Mouse (Mus musculus): ENCODE results near the gene Abcc4. TPM values are rescaled to one million over a fixed set of nuclear protein-coding genes. Genes with fewer than 3 reads are reported as not detected.

The Abcc4 gene
- polyA plus RNA-seq, 1 experiment from 2014 or later = 4.5 TPM

DNA sequence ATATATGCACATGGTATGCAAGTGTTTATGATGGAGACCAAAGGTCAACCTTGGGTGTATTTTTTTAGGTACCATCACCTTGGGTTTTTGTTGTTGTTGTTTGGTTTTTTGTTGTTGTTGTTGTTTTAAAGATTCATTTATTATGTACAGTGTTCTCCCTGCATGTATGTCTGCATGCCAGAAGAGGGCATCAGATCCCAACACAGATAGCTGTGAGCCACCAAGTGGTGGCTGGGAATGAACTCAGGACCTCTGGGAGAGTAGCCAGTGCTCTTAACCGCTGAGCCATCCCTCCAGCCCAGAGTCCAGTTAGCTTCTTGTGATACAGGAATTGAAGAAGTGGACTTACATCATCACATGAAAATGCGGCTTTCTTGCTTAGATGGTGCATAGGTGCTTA lies 101.1 kb downstream of the Abcc4 start:
- DNase-seq (ENCODE audit: low spot score) (no peak), ATAC-seq (replicated peaks; ENCODE audit: low FRiP score) (no peak)
- Histone ChIP-seq H3K4me1 (replicated peaks; ENCODE audit: control insufficient read depth, insufficient read depth, low read length) (no peaks in the 10 kb centered on the region), H3K9me3 (ENCODE audit: control insufficient read depth, low read length) (no peaks in the 10 kb centered on the region), H3K9ac (ENCODE audit: low read depth, low read length) (no peak overlapping the region), H3K4me3 (ENCODE audit: low read depth, low read length) (no peak overlapping the region), H3K27ac (ENCODE audit: low read depth, low read length) (no peak overlapping the region), H3K27me3 (replicated peaks; ENCODE audit: control insufficient read depth, insufficient read depth, low read length) (no peaks in the 10 kb centered on the region), H3K4me2 (no peak overlapping the region), H3K36me3 (ENCODE audit: control insufficient read depth, insufficient read depth, low read length) (no peaks in the 10 kb centered on the region)
- WGBS = 91% methylated on average over 2 of the region's 2 CpGs

DNA sequence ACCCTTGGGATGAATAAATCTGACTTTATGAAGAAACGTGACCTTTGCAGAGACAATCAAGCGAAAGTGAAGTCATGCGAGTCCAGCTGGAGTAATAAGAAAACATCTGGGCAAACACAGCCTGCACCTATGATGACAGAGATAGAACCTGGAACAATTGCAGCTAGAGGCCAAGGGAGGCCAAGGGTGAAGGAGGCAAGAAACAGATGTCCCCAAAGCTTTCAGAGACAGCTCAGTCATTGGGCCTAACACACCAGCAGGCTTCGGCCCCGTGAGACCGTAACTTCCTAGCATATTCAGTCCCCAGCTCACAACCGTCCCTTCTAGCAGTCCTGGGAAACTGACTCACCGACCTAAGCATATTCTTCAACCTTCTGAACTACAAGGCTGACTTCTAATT lies 104.0 kb downstream of the Abcc4 start:
- WGBS = 79% methylated on average over 8 of the region's 8 CpGs
- Histone ChIP-seq H3K27me3 (replicated peaks; ENCODE audit: control insufficient read depth, insufficient read depth, low read length) (no peaks in the 10 kb centered on the region), H3K4me2 (no peak overlapping the region), H3K4me1 (replicated peaks; ENCODE audit: control insufficient read depth, insufficient read depth, low read length) (no peaks in the 10 kb centered on the region), H3K27ac (ENCODE audit: low read depth, low read length) (no peak overlapping the region), H3K36me3 (ENCODE audit: control insufficient read depth, insufficient read depth, low read length) (no peaks in the 10 kb centered on the region), H3K9ac (ENCODE audit: low read depth, low read length) (no peak overlapping the region), H3K4me3 (ENCODE audit: low read depth, low read length) (no peak overlapping the region), H3K9me3 (ENCODE audit: control insufficient read depth, low read length) (no peaks in the 10 kb centered on the region)
- DNase-seq (ENCODE audit: low spot score) (no peak), ATAC-seq (replicated peaks; ENCODE audit: low FRiP score) (no peak)

DNA sequence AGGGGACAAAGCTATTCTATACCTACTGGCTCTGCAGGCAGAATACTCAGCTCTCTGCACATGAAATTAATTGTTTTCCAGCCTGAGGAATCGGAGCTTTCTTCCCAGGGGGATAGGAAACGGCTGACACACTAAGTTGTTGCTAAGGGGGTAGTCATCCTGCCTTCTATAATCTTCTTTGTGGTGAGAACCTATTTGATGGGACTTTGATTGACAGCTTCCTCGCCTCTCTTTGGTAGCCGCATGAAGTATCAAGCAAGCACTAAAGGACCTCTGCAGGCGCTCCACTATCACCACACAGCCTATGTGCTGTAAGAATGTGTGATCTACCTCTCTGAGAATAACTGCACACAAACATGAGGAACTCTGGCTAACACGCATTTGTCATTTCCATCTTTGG lies 105.3 kb downstream of the Abcc4 start:
- Histone ChIP-seq H3K4me1 (replicated peaks; ENCODE audit: control insufficient read depth, insufficient read depth, low read length) (no peaks in the 10 kb centered on the region), H3K4me2 (no peak overlapping the region)
- no peak for ATAC-seq (replicated peaks; ENCODE audit: low FRiP score)

DNA sequence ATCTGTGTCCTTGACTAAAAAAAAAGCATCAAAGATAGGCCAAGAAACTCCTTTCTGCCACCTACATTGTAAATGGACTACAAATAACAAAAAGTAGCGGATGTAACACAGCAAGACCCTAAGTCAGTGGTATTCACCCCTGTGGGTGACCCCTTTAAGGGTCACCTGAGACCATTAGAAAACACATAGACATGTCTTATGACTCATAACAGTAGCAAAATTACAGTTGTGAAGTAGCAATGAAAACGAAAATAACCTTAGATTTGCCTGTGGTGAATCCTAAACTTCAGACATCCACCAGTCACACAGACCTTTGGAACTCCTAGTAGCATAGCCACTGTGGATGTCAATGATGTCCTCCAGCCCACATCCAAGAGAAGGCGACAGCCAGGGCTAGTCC lies 107.3 kb downstream of the Abcc4 start:
- Histone ChIP-seq H3K9me3 (ENCODE audit: control insufficient read depth, low read length) (no peaks in the 10 kb centered on the region), H3K4me2 (no peak overlapping the region), H3K27me3 (replicated peaks; ENCODE audit: control insufficient read depth, insufficient read depth, low read length) (no peaks in the 10 kb centered on the region), H3K9ac (ENCODE audit: low read depth, low read length) (no peak overlapping the region), H3K27ac (ENCODE audit: low read depth, low read length) (no peak overlapping the region), H3K36me3 (ENCODE audit: control insufficient read depth, insufficient read depth, low read length) (no peaks in the 10 kb centered on the region), H3K4me1 (replicated peaks; ENCODE audit: control insufficient read depth, insufficient read depth, low read length) (no peaks in the 10 kb centered on the region), H3K4me3 (ENCODE audit: low read depth, low read length) (no peak overlapping the region)
- DNase-seq (ENCODE audit: low spot score) = no peak
- no peak for ATAC-seq (replicated peaks; ENCODE audit: low FRiP score)
- WGBS = 89% methylated on average over 3 of the region's 3 CpGs

More for the DNA sequence above, 105.3 kb downstream of the Abcc4 start:
- H3K27me3 ChIP-seq (replicated peaks; ENCODE audit: control insufficient read depth, insufficient read depth, low read length) = no peaks in the 10 kb centered on the region
- H3K9ac ChIP-seq (ENCODE audit: low read depth, low read length) = no peak overlapping the region
- 62% methylated on average over 6 of the region's 6 CpGs for WGBS
- H3K4me3 ChIP-seq (ENCODE audit: low read depth, low read length) = no peak overlapping the region
- H3K36me3 ChIP-seq (ENCODE audit: control insufficient read depth, insufficient read depth, low read length) = no peaks in the 10 kb centered on the region
- no peaks in the 10 kb centered on the region for H3K9me3 ChIP-seq (ENCODE audit: control insufficient read depth, low read length)
- H3K27ac ChIP-seq (ENCODE audit: low read depth, low read length) = no peak overlapping the region
- no peak for DNase-seq (ENCODE audit: low spot score)

DNA sequence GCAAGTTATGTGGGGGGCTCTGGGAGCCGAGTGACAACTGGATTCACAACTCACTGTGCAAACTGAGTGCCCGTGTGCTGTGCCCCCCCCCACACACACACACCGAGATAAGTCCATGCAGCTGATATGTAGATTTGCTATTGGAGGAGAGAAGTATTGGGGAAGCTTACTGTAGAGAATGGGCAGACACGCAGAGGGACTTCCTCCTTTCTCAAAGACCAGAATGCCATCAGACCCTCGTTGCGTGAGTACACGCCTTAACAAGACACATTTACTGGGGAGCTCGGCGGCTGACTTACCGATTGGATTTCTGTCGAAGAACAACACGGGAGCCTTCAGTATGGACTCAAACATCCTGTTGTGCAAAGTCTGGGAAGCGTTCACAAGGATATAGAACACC lies 111.6 kb downstream of the Abcc4 start:
- Histone ChIP-seq H3K27ac (ENCODE audit: low read depth, low read length) (no peak overlapping the region), H3K9ac (ENCODE audit: low read depth, low read length) (no peak overlapping the region), H3K27me3 (replicated peaks; ENCODE audit: control insufficient read depth, insufficient read depth, low read length) (no peaks in the 10 kb centered on the region), H3K4me1 (replicated peaks; ENCODE audit: control insufficient read depth, insufficient read depth, low read length) (no peaks in the 10 kb centered on the region), H3K4me2 (peak overlapping the region; percentile 40), H3K9me3 (ENCODE audit: control insufficient read depth, low read length) (no peaks in the 10 kb centered on the region), H3K36me3 (ENCODE audit: control insufficient read depth, insufficient read depth, low read length) (no peaks in the 10 kb centered on the region), H3K4me3 (ENCODE audit: low read depth, low read length) (0 out of 2 replicates have a peak overlapping the region, but pooled peaks have one; percentile 3)
- 54% methylated on average over 13 of the region's 13 CpGs for WGBS
- no peak for DNase-seq (ENCODE audit: low spot score)
- peak; percentile 6; the same call in 1 of the 2 replicates for ATAC-seq (replicated peaks; ENCODE audit: low FRiP score)

DNA sequence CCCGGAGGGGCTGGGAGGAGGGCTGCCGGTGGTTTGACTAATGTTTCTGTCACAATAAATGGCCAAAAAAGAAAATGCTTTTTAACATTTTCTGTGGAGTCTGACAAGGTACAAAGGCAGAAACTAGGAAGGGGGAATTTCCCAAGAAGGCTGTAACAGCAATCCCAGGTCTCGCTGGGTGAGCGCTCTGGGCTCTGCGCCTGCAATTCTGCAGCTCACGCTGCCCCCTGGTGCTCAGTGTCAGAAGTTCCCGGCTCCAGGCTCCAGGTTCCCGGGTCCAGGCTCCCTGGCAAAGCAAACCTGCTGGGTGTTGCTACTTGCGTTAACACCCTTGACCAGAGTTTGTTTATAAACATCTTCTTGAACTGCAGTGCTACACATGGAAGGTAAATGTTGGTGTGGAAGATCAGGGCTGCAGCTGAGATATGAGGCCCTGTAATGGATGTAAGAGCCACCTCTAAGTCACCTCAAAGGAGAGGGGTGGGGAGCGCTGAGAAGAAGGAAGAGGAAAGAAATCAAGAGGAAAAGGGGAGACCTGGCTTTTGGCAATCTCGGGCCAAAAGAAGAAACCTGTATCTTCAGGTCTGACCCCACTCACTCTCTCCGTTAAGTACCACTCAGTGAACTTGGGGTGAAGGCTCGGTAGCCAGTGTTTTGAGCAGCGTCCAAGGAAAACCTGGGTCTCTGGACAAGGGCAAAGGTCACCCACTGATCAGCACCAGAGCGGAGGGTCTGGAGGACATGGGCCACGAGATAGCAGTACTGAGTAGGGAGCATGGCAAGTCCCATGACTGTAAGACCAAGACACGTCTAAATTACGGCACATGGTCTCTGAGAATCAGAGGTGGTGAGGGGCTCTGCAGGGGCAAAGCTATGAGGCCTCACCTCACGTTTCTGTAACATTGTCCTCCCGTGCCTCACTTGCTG lies 114.3 kb downstream of the Abcc4 start:
- Histone ChIP-seq H3K36me3 (ENCODE audit: control insufficient read depth, insufficient read depth, low read length) (no peaks in the 10 kb centered on the region), H3K4me1 (replicated peaks; ENCODE audit: control insufficient read depth, insufficient read depth, low read length) (no peaks in the 10 kb centered on the region), H3K9me3 (ENCODE audit: control insufficient read depth, low read length) (no peaks in the 10 kb centered on the region), H3K9ac (ENCODE audit: low read depth, low read length) (no peak overlapping the region), H3K27ac (ENCODE audit: low read depth, low read length) (no peak overlapping the region), H3K4me2 (no peak overlapping the region), H3K27me3 (replicated peaks; ENCODE audit: control insufficient read depth, insufficient read depth, low read length) (no peaks in the 10 kb centered on the region), H3K4me3 (ENCODE audit: low read depth, low read length) (no peak overlapping the region)
- peak; percentile 56 for DNase-seq (ENCODE audit: low spot score)
- ATAC-seq (replicated peaks; ENCODE audit: low FRiP score) = peak; percentile 49; the same call in 1 of the 2 replicates
- WGBS = 52% methylated on average over 20 of the region's 20 CpGs

DNA sequence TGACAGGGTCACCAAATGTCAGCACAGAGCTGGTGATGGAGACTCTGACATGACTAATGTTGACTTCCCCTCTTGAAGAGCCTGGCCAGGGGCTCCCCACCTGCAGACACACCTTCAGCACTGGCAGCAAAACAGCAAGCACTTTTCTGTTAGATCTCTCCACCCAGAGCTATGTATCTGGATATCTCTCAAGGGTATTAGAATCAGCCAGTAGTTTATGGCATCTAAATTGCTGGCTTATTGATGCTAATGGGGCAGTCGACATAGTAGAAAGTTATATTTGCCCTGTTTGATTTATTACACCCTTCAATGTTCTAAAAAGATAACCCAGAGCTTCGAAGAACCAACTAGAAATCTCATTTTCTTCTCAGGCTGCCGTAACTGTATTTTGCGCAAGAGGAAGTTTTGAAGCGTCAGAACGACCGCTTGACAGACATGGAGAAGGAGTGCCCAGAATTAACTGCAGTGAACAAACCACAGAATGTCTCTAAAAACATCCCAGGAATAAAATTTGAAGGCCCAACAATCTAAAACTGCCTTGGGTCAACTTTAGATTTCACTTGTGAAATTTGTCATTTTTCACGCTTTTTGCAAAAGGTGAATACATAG lies 123.6 kb downstream of the Abcc4 start:
- Histone ChIP-seq H3K27ac (ENCODE audit: low read depth, low read length) (no peak overlapping the region), H3K27me3 (replicated peaks; ENCODE audit: control insufficient read depth, insufficient read depth, low read length) (no peaks in the 10 kb centered on the region), H3K9me3 (ENCODE audit: control insufficient read depth, low read length) (no peaks in the 10 kb centered on the region), H3K4me1 (replicated peaks; ENCODE audit: control insufficient read depth, insufficient read depth, low read length) (no peaks in the 10 kb centered on the region), H3K36me3 (ENCODE audit: control insufficient read depth, insufficient read depth, low read length) (no peaks in the 10 kb centered on the region), H3K9ac (ENCODE audit: low read depth, low read length) (no peak overlapping the region), H3K4me2 (no peak overlapping the region), H3K4me3 (ENCODE audit: low read depth, low read length) (no peak overlapping the region)
- 60% methylated on average over 8 of the region's 8 CpGs for WGBS
- DNase-seq (ENCODE audit: low spot score) (no peak), ATAC-seq (replicated peaks; ENCODE audit: low FRiP score) (no peak)

DNA sequence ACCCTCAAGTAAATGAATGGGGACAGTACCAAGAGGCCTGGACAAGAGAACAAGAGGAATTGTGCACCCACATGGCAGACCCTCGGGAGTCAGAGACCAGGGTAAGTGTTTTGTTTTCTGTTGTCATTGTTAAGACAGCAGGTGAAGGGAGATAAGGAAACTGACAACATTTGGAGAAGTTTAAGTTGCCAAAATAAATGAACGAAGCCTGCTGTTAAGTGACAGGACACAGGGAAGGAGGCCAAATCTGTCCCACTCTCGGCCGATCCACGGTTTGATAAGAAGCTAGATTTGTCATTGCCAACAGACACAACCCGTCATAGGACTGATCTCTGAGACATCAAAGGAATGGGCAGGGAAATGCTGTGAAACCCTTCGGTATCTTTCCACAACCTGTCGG lies 124.3 kb downstream of the Abcc4 start:
- no peak for ATAC-seq (replicated peaks; ENCODE audit: low FRiP score)
- 24% methylated on average over 8 of the region's 8 CpGs for WGBS

More for the DNA sequence above, 124.3 kb downstream of the Abcc4 start:
- H3K9ac ChIP-seq (ENCODE audit: low read depth, low read length) = no peak overlapping the region
- no peak overlapping the region for H3K4me2 ChIP-seq
- DNase-seq (ENCODE audit: low spot score) = no peak
- H3K4me1 ChIP-seq (replicated peaks; ENCODE audit: control insufficient read depth, insufficient read depth, low read length) = no peaks in the 10 kb centered on the region
- H3K27me3 ChIP-seq (replicated peaks; ENCODE audit: control insufficient read depth, insufficient read depth, low read length) = no peaks in the 10 kb centered on the region
- H3K36me3 ChIP-seq (ENCODE audit: control insufficient read depth, insufficient read depth, low read length) = no peaks in the 10 kb centered on the region
- H3K9me3 ChIP-seq (ENCODE audit: control insufficient read depth, low read length) = no peaks in the 10 kb centered on the region
- no peak overlapping the region for H3K27ac ChIP-seq (ENCODE audit: low read depth, low read length)
- H3K4me3 ChIP-seq (ENCODE audit: low read depth, low read length) = no peak overlapping the region

All from liver, embryonic 11.5 days (tissue).